Mouse (Mus musculus) lung, postnatal 36 days (tissue): Measurements from ENCODE around the gene Amot.

Experiments
- DNase-seq: peaks from one replicate; pipeline ENCODE4 v3.0.0; 2022; ENCODE audit warnings: mixed read lengths

Amot gene

GRCm38 (mm10) chrX:145504717-145505415, at the start of gene Amot:
TSS of gene Amot (minus strand) at chrX:145505181.
- DNase-seq = peak; percentile 89

- DNase-seq = no peak
Observed at GRCm38 (mm10) chrX:145545060-145545459, 40.1 kb upstream of the Amot start.

- DNase-seq = no peak
Observed at GRCm38 (mm10) chrX:145543602-145544490, 38.9 kb upstream of the Amot start.

GRCm38 (mm10) chrX:145541050-145541449, 36.1 kb upstream of the Amot start:
- no peak for DNase-seq

- no peak for DNase-seq
Observed at GRCm38 (mm10) chrX:145540321-145540720, 35.3 kb upstream of the Amot start.

- DNase-seq = no peak
Observed at GRCm38 (mm10) chrX:145529602-145530001, 24.6 kb upstream of the Amot start.

GRCm38 (mm10) chrX:145516322-145517066, 11.5 kb upstream of the Amot start:
- DNase-seq = no peak

- no peak for DNase-seq
Observed at GRCm38 (mm10) chrX:145515498-145516158, 10.6 kb upstream of the Amot start.

GRCm38 (mm10) chrX:145510675-145511074, 5.7 kb upstream of the Amot start:
- DNase-seq = no peak

GRCm38 (mm10) chrX:145505457-145506201, 648 bp upstream of the Amot start:
- peak; percentile 89 for DNase-seq

- DNase-seq = no peak
Observed at GRCm38 (mm10) chrX:145501666-145502355, 3.2 kb downstream of the Amot start.

- no peak for DNase-seq
Observed at GRCm38 (mm10) chrX:145499101-145499500, 5.9 kb downstream of the Amot start.

- no peak for DNase-seq
Observed at GRCm38 (mm10) chrX:145498691-145499090, 6.3 kb downstream of the Amot start.

GRCm38 (mm10) chrX:145497486-145497885, 7.5 kb downstream of the Amot start:
- peak; percentile 63 for DNase-seq

GRCm38 (mm10) chrX:145495381-145495780, 9.6 kb downstream of the Amot start:
- no peak for DNase-seq

- DNase-seq = no peak
Observed at GRCm38 (mm10) chrX:145490821-145491220, 14.2 kb downstream of the Amot start.

- no peak for DNase-seq
Observed at GRCm38 (mm10) chrX:145490417-145490816, 14.6 kb downstream of the Amot start.

- DNase-seq = no peak
Observed at GRCm38 (mm10) chrX:145489950-145490349, 15.0 kb downstream of the Amot start.

- DNase-seq = no peak
Observed at GRCm38 (mm10) chrX:145485495-145485894, 19.5 kb downstream of the Amot start.

GRCm38 (mm10) chrX:145483486-145484055, 21.4 kb downstream of the Amot start:
- DNase-seq = no peak

- DNase-seq = no peak
Observed at GRCm38 (mm10) chrX:145482383-145482782, 22.6 kb downstream of the Amot start.
